Mouse (Mus musculus): Measurements from ENCODE around the gene Cdkn3. TPM values are rescaled to one million over a fixed set of nuclear protein-coding genes. Genes with fewer than 3 reads are reported as not detected.

Cdkn3 gene
- 5.2 and 8.2 TPM in 2 replicates for polyA plus RNA-seq (2015; fragmentation: Nextera tagmentation; extraction: Ambion mirVana)

GRCm38 (mm10) chr14:46760355-46761029 lies at the start of gene Cdkn3:
TSS of gene Cdkn3 (plus strand) at chr14:46760541.
- H3K9me3 ChIP-seq (ENCODE audit: low read length), result no peaks in the 10 kb centered on the region
- no peaks in the 10 kb centered on the region for H3K36me3 ChIP-seq (ENCODE audit: insufficient read depth, low read length)
- H3K4me1 ChIP-seq (ENCODE audit: insufficient read depth, low read depth, low read length), result no peaks in the 10 kb centered on the region
- H3K4me3 ChIP-seq (ENCODE audit: low read depth, low read length), result peak within 1 kb of the TSS; percentile 71
- ATAC-seq, result peak; percentile 100
- WGBS, result under 1% methylated on average over 54 of the region's 54 CpGs
- no peak within 1 kb of the TSS for H3K27ac ChIP-seq (ENCODE audit: low read length)
- H3K9ac ChIP-seq (replicated peaks; ENCODE audit: low read depth), result peak within 1 kb of the TSS; percentile 37
- TF ChIP-seq EP300 (IDR thresholded peaks at IDR 0.05) (no peak), CTCF (IDR thresholded peaks at IDR 0.05) (no peak)
- DNase-seq (ENCODE audit: low spot score), result peak; percentile 99
- H3K4me2 ChIP-seq (replicated peaks; ENCODE audit: low read depth, low read length), result peak within 1 kb of the TSS; percentile 91
- H3K27me3 ChIP-seq (replicated peaks; ENCODE audit: insufficient read depth, low read length), result no peaks in the 10 kb centered on the region

- TF ChIP-seq EP300 (IDR thresholded peaks at IDR 0.05), result no peak
- TF ChIP-seq CTCF (IDR thresholded peaks at IDR 0.05), result no peak
- WGBS, result 60% methylated on average over 12 of the region's 12 CpGs
- Histone ChIP-seq H3K4me1 (ENCODE audit: insufficient read depth, low read depth, low read length) (no peaks in the 10 kb centered on the region), H3K9ac (replicated peaks; ENCODE audit: low read depth) (no peak overlapping the region), H3K9me3 (ENCODE audit: low read length) (no peaks in the 10 kb centered on the region), H3K4me2 (replicated peaks; ENCODE audit: low read depth, low read length) (no peak overlapping the region), H3K27me3 (replicated peaks; ENCODE audit: insufficient read depth, low read length) (no peaks in the 10 kb centered on the region), H3K4me3 (ENCODE audit: low read depth, low read length) (no peak overlapping the region), H3K36me3 (ENCODE audit: insufficient read depth, low read length) (no peaks in the 10 kb centered on the region), H3K27ac (ENCODE audit: low read length) (no peak overlapping the region)
- ATAC-seq, result no peak
- no peak for DNase-seq (ENCODE audit: low spot score)
These were observed 41.8 kb upstream of the Cdkn3 start for GRCm38 (mm10) chr14:46718483-46718922.

DNA sequence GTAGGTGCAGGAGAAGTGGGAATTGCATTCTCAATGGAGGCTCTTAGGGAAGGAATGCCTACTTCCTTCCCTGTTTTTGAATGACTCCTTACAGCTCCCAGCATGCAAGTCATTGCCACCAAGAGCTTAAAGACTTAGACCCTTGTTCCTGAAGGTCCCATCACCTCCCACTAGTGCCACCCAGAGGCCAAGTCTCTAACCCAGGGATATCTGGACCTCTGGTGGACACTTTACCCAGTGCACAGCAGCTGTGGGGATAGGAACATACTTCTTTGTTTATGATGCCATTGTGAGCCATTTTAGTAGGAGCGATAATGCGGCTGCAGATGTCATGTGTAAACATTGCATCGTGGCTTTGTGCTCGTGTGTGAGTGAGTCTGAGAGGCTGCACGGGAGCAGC lies 38.3 kb upstream of the Cdkn3 start:
- 25% methylated on average over 5 of the region's 5 CpGs for WGBS
- Histone ChIP-seq H3K4me2 (replicated peaks; ENCODE audit: low read depth, low read length) (no peak overlapping the region), H3K9me3 (ENCODE audit: low read length) (no peaks in the 10 kb centered on the region), H3K36me3 (ENCODE audit: insufficient read depth, low read length) (no peaks in the 10 kb centered on the region), H3K4me3 (ENCODE audit: low read depth, low read length) (no peak overlapping the region), H3K4me1 (ENCODE audit: insufficient read depth, low read depth, low read length) (no peaks in the 10 kb centered on the region), H3K9ac (replicated peaks; ENCODE audit: low read depth) (no peak overlapping the region), H3K27ac (ENCODE audit: low read length) (no peak overlapping the region), H3K27me3 (replicated peaks; ENCODE audit: insufficient read depth, low read length) (no peaks in the 10 kb centered on the region)
- peak; percentile 83 for DNase-seq (ENCODE audit: low spot score)
- peak; percentile 67 for ATAC-seq
- TF ChIP-seq EP300 (IDR thresholded peaks at IDR 0.05) (no peak), CTCF (IDR thresholded peaks at IDR 0.05) (peak; percentile 94)

- DNase-seq (ENCODE audit: low spot score) (peak; percentile 86), ATAC-seq (peak; percentile 49)
- H3K27ac ChIP-seq (ENCODE audit: low read length), result no peak overlapping the region
- no peaks in the 10 kb centered on the region for H3K27me3 ChIP-seq (replicated peaks; ENCODE audit: insufficient read depth, low read length)
- no peak overlapping the region for H3K9ac ChIP-seq (replicated peaks; ENCODE audit: low read depth)
- no peaks in the 10 kb centered on the region for H3K9me3 ChIP-seq (ENCODE audit: low read length)
- H3K4me3 ChIP-seq (ENCODE audit: low read depth, low read length), result no peak overlapping the region
- H3K4me1 ChIP-seq (ENCODE audit: insufficient read depth, low read depth, low read length), result no peaks in the 10 kb centered on the region
- H3K4me2 ChIP-seq (replicated peaks; ENCODE audit: low read depth, low read length), result no peak overlapping the region
- no peaks in the 10 kb centered on the region for H3K36me3 ChIP-seq (ENCODE audit: insufficient read depth, low read length)
- TF ChIP-seq CTCF (IDR thresholded peaks at IDR 0.05) (peak; percentile 72), EP300 (IDR thresholded peaks at IDR 0.05) (0 out of 2 replicates have a peak, but pooled peaks have one; percentile 20)
- 22% methylated on average over 3 of the region's 3 CpGs for WGBS
These were observed 36.5 kb upstream of the Cdkn3 start for GRCm38 (mm10) chr14:46723828-46724227.

- no peaks in the 10 kb centered on the region for H3K36me3 ChIP-seq (ENCODE audit: insufficient read depth, low read length)
- H3K4me3 ChIP-seq (ENCODE audit: low read depth, low read length), result no peak overlapping the region
- WGBS, result 37% methylated on average over 5 of the region's 5 CpGs
- H3K9ac ChIP-seq (replicated peaks; ENCODE audit: low read depth), result no peak overlapping the region
- no peak overlapping the region for H3K27ac ChIP-seq (ENCODE audit: low read length)
- no peaks in the 10 kb centered on the region for H3K27me3 ChIP-seq (replicated peaks; ENCODE audit: insufficient read depth, low read length)
- TF ChIP-seq CTCF (IDR thresholded peaks at IDR 0.05) (no peak), EP300 (IDR thresholded peaks at IDR 0.05) (no peak)
- DNase-seq (ENCODE audit: low spot score) (no peak), ATAC-seq (no peak)
- no peaks in the 10 kb centered on the region for H3K4me1 ChIP-seq (ENCODE audit: insufficient read depth, low read depth, low read length)
- no peak overlapping the region for H3K4me2 ChIP-seq (replicated peaks; ENCODE audit: low read depth, low read length)
- H3K9me3 ChIP-seq (ENCODE audit: low read length), result no peaks in the 10 kb centered on the region
These were observed 35.4 kb upstream of the Cdkn3 start for GRCm38 (mm10) chr14:46724941-46725340.

DNA sequence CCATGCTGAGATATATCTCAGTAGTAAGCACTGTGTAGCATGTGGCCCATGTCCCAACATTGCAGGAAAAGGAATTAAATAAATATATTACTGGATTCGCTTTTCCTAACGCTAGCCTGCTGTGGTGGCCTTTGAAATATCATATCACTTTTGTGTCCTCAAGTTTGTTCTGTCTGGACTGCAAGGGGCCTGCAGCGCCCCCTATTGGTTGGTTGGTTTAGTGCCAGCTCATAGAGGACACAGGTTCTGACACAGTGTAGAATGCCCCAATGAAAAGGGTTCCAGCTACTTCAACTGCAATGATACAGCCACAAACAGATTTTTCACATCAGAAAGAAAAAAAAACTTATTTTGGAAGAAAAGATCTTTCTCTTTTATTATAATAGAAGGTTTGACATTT lies 34.6 kb upstream of the Cdkn3 start:
- Histone ChIP-seq H3K27ac (ENCODE audit: low read length) (no peak overlapping the region), H3K4me2 (replicated peaks; ENCODE audit: low read depth, low read length) (no peak overlapping the region), H3K27me3 (replicated peaks; ENCODE audit: insufficient read depth, low read length) (no peaks in the 10 kb centered on the region), H3K4me1 (ENCODE audit: insufficient read depth, low read depth, low read length) (no peaks in the 10 kb centered on the region), H3K36me3 (ENCODE audit: insufficient read depth, low read length) (no peaks in the 10 kb centered on the region), H3K9me3 (ENCODE audit: low read length) (no peaks in the 10 kb centered on the region), H3K4me3 (ENCODE audit: low read depth, low read length) (no peak overlapping the region), H3K9ac (replicated peaks; ENCODE audit: low read depth) (no peak overlapping the region)
- peak; percentile 57 for TF ChIP-seq CTCF (IDR thresholded peaks at IDR 0.05)
- no peak for TF ChIP-seq EP300 (IDR thresholded peaks at IDR 0.05)
- no peak for ATAC-seq
- DNase-seq (ENCODE audit: low spot score), result peak; percentile 36
- WGBS, result 55% methylated on average over 3 of the region's 3 CpGs

Measured in lung, postnatal 0 days (tissue).